Mouse (Mus musculus): Measurements from ENCODE around the gene Slc4a7.

DNA sequence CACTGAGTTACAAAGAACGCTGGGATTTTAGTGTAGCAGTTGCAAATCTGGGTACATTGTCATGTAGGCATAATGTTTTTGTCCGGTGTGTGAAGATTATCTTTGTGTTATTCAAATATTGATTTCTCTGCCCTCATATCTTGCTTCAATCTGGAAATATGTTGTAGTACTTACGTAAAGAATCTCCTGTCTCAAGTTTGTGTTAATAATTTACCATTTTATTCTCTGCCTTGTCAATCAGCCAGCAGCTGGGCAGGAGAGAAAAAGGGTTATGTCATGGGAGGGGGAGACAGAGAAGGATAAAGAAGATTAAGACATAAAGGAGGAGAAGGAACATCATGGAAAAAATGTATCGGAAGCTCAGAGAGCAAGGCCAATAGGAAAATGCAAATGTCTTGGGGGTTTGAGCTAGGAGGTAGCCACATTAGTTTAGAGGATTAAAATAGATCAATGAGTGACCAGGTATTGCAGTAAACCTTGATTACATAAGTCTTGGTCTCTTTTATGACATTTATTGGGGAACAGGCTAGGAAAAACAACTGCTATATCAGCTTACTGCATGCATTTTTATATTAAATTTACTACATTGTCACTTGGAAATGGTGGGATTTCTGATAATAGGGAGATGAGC lies 87.9 kb downstream of the Slc4a7 start:
- TF ChIP-seq CTCF (IDR thresholded peaks at IDR 0.05; ENCODE audit: borderline replicate concordance, insufficient read depth, low read length) (no peak), POLR2A (IDR thresholded peaks at IDR 0.05; ENCODE audit: low read depth, low read length) (no peak)
